Mouse (Mus musculus) midbrain, embryonic 10.5 days (tissue): ENCODE results near the gene Wfdc17. TPM values are rescaled to one million over a fixed set of nuclear protein-coding genes. Genes with fewer than 3 reads are reported as not detected.

Source experiments
- DNase-seq: peaks from one replicate; pipeline ENCODE4 v3.0.0-alpha.2; 2017; ENCODE audit warnings: low spot score
- H3K27ac ChIP-seq: fragments of 300-500 bp; sonication (generic); replicated peaks from 2 replicates; pipeline ENCODE4 v1.5.1; 2016; ENCODE audit warnings: mild to moderate bottlenecking
- H3K27me3 ChIP-seq: fragments of 300-500 bp; sonication (generic); 2 replicates; pipeline ENCODE4 v1.6.1; 2016; ENCODE audit warnings: low read depth, mild to moderate bottlenecking; ENCODE audit not compliant: poor library complexity, severe bottlenecking
- H3K36me3 ChIP-seq: fragments of 300-500 bp; sonication (generic); 2 replicates; pipeline ENCODE4 v1.6.1; 2016; ENCODE audit warnings: mild to moderate bottlenecking, moderate library complexity
- H3K4me1 ChIP-seq: fragments of 300-500 bp; sonication (generic); 2 replicates; pipeline ENCODE4 v1.6.1; 2016
- H3K4me3 ChIP-seq: fragments of 300-500 bp; sonication (generic); 2 replicates; pipeline ENCODE4 v1.5.1; 2016; ENCODE audit warnings: mild to moderate bottlenecking, moderate library complexity
- H3K9me3 ChIP-seq: fragments of 300-500 bp; sonication (generic); replicated peaks from 2 replicates; pipeline ENCODE4 v1.6.1; 2016; ENCODE audit warnings: mild to moderate bottlenecking
- WGBS: fragments of 180-500 bp; shearing (Covaris S2); methylation state at CpG from one replicate; pipeline ENCODE4 v1.1.7; 2016; 5-methylcytosine and 5-hydroxymethylcytosine counted together
- polyA plus RNA-seq: library from polyadenylated mRNA; unstranded; fragments of >200 nt; fragmentation: Nextera tagmentation; extraction: Ambion mirVana; gene quantifications from 2 replicates; pipeline ENCODE4 v1.2.1, GENCODE M21; 2016

Wfdc17 gene
- polyA plus RNA-seq, 1 experiment from 2014 or later, result not detected

DNA sequence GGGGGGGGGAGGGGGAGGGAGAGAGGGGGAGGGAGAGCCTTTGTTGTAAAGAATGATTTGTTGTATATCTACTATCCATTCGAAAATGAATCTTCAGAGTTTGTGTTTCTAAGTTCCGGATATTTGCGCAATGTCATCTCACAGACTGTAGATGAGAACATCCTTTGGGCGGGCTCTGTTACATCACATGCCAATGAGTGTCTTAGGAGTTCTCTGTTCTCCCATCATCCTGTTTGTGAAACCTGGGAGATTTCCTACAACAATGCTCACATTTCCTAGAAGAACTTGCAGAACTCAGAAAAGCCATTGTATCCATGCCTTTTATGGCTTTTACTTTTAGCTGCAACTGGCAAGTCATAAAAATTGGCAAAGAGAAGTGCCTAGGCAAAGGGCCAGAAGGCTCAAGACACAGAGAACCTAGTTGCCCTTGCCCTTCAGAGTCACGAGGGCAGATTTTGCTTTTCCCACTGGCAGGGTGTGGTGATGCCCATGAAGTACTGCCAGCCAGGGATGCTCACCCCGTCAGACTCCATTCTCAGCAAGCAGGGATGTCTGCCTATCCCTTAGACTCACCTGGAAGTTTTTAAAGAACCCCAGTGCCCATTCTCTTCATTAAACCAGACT lies 13.4 kb downstream of the Wfdc17 start:
- Histone ChIP-seq H3K4me1 (no peaks in the 10 kb centered on the region), H3K27ac (no peak overlapping the region), H3K4me3 (no peak overlapping the region), H3K27me3 (no peaks in the 10 kb centered on the region), H3K36me3 (no peaks in the 10 kb centered on the region), H3K9me3 (no peaks in the 10 kb centered on the region)
- no peak for DNase-seq
- 89% methylated on average over 6 of the region's 6 CpGs for WGBS

DNA sequence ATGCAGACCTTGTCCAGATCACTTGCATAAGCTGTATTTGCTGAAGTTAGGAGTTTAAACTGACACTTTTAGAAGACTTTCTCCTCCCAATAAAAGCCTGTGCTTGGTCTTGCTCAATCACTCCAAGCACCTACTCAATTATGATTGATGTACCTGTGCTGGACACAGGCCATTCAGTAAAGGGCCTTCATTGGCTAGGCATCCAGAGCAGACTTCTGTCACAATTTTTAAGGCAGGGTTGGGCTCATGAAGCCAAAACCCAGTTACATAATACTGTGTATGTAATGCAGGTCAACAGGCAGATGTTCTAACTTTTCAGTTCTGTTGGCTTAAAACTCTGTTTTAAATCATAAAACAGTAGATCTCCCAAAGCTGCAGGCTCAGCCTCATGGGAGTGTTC lies 17.0 kb downstream of the Wfdc17 start:
- no peaks in the 10 kb centered on the region for H3K9me3 ChIP-seq
- no peaks in the 10 kb centered on the region for H3K27me3 ChIP-seq
- DNase-seq, result no peak
- H3K36me3 ChIP-seq, result no peaks in the 10 kb centered on the region
- H3K4me1 ChIP-seq, result no peaks in the 10 kb centered on the region
- no peak overlapping the region for H3K4me3 ChIP-seq
- H3K27ac ChIP-seq, result no peak overlapping the region

DNA sequence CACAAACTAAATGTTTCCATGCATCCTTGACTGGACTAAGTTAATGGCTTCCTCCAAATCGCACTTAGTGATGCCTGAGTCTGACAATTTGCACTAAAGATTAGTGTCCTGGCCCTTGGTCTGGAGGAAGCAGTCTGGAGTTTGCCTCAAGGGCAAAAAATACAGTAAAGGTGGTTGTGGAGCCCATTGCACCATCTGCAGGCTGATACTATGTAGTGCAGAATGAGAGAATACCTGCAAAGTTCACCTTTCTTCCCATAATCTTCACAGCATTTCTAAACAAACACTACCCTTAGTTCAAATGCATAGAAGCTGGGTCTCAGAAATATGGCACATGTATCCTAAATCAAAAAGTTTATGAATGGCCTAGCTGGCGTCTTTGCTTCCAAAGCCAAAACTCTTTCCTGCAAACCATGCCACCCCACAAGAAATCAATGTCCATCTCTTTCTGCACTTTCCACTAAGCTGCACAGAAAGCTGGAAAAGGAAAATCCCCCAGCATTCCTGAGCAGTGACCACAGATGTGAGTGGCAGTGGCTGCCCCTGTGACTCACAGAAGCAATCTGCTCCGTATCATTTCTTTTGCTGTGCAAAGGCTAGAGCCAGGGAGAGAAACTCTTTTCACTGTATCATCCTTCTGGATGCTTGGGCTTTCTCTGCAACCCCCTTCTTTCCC lies 25.1 kb downstream of the Wfdc17 start:
- H3K4me1 ChIP-seq, result no peaks in the 10 kb centered on the region
- no peak overlapping the region for H3K4me3 ChIP-seq
- H3K9me3 ChIP-seq, result no peaks in the 10 kb centered on the region; the same call in 1 of the 2 replicates
- H3K36me3 ChIP-seq, result no peaks in the 10 kb centered on the region
- DNase-seq, result no peak
- 74% methylated on average over 3 of the region's 3 CpGs for WGBS
- H3K27ac ChIP-seq, result no peak overlapping the region
- no peaks in the 10 kb centered on the region for H3K27me3 ChIP-seq

DNA sequence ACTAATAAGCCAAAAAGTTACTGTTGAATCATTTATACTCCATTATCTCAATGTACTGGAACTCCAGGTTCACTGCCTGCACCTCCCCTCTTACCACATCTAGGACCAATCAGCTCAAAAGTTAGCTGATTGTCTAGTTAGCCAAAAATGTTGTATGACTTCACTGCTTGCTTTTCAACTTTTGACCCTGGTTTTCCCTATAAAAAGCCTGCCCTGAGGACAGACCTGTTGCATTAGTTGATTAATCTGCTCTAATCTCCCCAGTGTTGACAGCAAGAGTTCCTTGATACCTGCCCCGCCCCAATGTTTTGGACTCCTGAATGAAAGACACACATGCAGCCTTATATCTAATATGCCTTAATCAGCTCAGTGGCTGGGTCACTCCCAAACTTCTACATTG lies 27.3 kb downstream of the Wfdc17 start:
- H3K9me3 ChIP-seq, result no peaks in the 10 kb centered on the region; the same call in 1 of the 2 replicates
- H3K4me3 ChIP-seq, result no peak overlapping the region
- DNase-seq, result no peak
- WGBS, result 94% methylated on average over 1 of the region's 1 CpGs
- H3K4me1 ChIP-seq, result no peaks in the 10 kb centered on the region
- no peak overlapping the region for H3K27ac ChIP-seq
- no peaks in the 10 kb centered on the region for H3K27me3 ChIP-seq
- H3K36me3 ChIP-seq, result no peaks in the 10 kb centered on the region

DNA sequence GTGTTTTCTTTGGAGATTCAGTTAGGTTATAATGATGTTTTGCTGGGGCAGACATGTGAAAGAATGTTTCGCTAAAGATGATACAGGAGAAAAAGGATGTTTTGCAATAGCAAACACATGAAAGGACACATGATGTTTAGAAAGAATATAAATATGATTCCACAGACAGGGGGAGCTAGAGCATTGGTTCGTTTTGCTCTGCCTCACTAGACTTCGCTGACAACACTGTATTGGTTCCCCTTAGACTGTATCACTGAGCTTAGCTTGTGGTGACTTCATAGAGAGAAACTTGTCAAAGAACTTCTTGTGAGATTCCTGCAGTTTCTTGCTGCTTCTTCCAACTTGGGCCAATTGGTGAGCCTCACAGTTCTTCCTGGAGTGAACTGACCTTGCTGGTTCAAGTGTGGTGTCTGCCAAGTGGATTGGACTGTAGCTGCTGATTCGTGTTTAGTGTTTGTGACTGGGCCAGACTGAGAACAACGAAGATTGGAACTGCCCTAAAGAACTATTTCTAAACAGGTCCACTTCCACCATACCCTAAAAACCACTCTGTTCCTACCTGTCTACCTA lies 29.4 kb downstream of the Wfdc17 start:
- Histone ChIP-seq H3K4me3 (no peak overlapping the region), H3K27me3 (no peaks in the 10 kb centered on the region), H3K9me3 (no peaks in the 10 kb centered on the region; the same call in 1 of the 2 replicates), H3K36me3 (no peaks in the 10 kb centered on the region), H3K4me1 (no peaks in the 10 kb centered on the region), H3K27ac (no peak overlapping the region)
- DNase-seq, result no peak
- WGBS, result 84% methylated on average over 5 of the region's 5 CpGs

DNA sequence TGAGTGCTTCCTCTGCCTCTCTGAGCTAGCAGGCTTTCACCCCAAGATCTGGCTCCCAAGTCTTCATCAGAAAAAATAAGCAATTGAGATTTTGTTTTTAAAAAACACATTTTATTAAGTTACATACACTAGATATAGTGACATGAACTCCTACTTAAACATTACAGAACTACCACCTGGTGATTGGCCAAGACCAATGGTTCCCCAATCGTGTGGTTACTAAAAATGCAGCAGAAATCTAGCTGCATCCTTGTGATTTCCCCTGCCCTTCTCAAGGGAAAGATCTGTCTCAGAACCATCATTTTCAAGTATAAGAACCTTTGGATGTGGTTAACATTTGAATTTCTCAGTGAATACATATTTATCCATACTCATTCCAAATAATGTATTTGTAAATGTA lies 30.4 kb downstream of the Wfdc17 start:
- no peak for DNase-seq
- Histone ChIP-seq H3K27me3 (no peaks in the 10 kb centered on the region), H3K36me3 (no peaks in the 10 kb centered on the region), H3K4me3 (no peak overlapping the region), H3K4me1 (no peaks in the 10 kb centered on the region), H3K27ac (no peak overlapping the region), H3K9me3 (no peaks in the 10 kb centered on the region; the same call in 1 of the 2 replicates)
- 84% methylated on average over 1 of the region's 1 CpGs for WGBS

DNA sequence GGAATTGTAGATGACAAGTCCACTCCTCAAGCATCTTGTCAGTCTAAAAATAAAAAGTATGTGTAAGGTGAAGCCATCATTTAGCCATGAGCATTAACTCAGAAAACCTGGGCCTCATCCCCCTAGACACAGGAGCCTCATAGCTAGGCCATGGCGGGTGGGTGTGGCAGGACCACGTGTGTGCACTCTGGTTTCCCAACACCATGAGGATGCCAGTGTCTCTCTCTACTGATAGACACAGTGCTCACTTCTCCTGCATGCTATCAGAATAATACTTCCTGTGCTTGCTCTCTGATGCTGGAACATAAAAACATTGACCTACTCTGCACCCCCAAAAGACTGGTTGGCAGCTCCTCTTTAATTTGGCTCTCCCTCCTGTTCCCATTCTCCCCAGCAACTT lies 32.1 kb downstream of the Wfdc17 start:
- 73% methylated on average over 2 of the region's 2 CpGs for WGBS
- Histone ChIP-seq H3K4me1 (no peaks in the 10 kb centered on the region), H3K27me3 (0 out of 2 replicates have a peak, but pooled peaks cover 2% of the 10 kb centered on the region), H3K36me3 (no peaks in the 10 kb centered on the region), H3K4me3 (no peak overlapping the region), H3K27ac (no peak overlapping the region), H3K9me3 (no peaks in the 10 kb centered on the region; the same call in 1 of the 2 replicates)
- no peak for DNase-seq

DNA sequence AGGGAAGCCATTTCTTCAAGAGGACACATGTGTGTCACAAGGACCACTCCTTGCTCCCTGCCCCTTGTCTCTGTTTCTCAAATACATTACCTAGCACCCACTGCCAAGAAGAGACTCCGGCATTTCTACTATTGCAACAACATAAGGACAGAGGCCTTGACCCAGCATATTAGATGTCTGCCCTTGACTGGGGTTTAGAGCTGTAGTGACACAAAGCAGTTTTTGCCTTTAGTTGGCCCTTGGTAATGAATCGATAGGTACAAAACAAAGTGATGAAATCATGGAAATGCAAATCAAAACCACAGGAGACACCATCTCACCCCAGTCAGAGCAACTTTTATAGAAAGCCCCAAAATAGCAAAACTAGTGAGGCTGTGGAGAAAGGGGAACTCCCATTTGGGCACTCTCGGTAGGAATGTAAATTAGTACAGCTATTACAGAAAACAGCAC lies 33.3 kb downstream of the Wfdc17 start:
- H3K4me3 ChIP-seq, result no peak overlapping the region
- DNase-seq, result no peak
- H3K9me3 ChIP-seq, result no peaks in the 10 kb centered on the region; the same call in 1 of the 2 replicates
- H3K36me3 ChIP-seq, result no peaks in the 10 kb centered on the region
- WGBS, result 85% methylated on average over 3 of the region's 3 CpGs
- H3K27ac ChIP-seq, result no peak overlapping the region
- 0 out of 2 replicates have a peak, but pooled peaks cover 6% of the 10 kb centered on the region for H3K27me3 ChIP-seq
- H3K4me1 ChIP-seq, result no peaks in the 10 kb centered on the region

DNA sequence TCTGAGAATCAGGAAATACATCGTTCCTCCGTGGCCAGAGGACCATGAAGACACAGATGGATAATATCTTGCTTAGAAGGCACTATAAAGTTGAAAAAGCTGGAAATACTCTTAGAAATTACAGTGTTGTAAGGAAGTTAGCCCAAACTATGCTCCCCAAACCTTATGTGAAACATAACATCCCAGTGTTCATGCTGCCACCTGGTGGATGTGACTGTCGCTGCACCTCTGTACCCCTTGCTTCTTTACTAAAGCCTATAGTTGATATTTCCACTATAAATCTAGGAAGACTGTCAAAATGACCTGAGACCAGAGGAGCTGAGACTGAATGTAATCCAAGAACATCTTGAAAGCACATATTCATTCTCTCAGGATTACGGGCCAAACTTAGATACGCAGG lies 35.5 kb downstream of the Wfdc17 start:
- Histone ChIP-seq H3K9me3 (no peaks in the 10 kb centered on the region; the same call in 1 of the 2 replicates), H3K4me3 (no peak overlapping the region), H3K36me3 (no peaks in the 10 kb centered on the region), H3K4me1 (no peaks in the 10 kb centered on the region), H3K27ac (no peak overlapping the region), H3K27me3 (0 out of 2 replicates have a peak, but pooled peaks cover 6% of the 10 kb centered on the region)
- WGBS, result 23% methylated on average over 5 of the region's 5 CpGs
- peak; percentile 52 for DNase-seq

DNA sequence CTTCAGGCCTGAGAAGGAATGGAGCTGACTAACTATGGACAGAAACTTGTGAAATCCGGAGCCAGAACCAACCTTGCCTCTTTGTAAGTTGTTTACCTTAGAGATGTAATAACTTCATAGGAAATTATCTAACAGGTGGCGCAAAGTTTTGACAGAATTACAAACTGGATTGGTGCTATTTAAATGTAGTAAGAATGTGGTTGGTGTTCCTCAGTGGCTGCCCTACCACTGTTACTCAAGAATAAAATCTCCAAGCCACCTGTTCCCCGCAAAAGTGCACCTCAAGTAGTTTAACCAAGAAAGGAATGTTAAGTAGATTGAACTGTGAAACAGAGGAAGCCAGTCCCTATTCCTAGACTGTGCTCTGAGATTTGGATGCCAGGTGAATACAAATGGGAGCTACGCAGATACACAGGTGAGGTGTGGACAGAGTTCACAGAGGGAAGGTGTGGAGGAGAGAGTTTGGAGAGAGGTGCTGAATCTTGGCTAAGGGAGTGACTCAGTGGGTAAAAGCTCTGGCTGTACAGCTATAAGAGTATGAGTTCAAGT lies 36.7 kb downstream of the Wfdc17 start:
- Histone ChIP-seq H3K27ac (no peak overlapping the region), H3K36me3 (no peaks in the 10 kb centered on the region), H3K27me3 (0 out of 2 replicates have a peak, but pooled peaks cover 6% of the 10 kb centered on the region), H3K4me1 (no peaks in the 10 kb centered on the region), H3K9me3 (no peaks in the 10 kb centered on the region), H3K4me3 (no peak overlapping the region)
- DNase-seq, result no peak
- WGBS, result 79% methylated on average over 4 of the region's 4 CpGs

DNA sequence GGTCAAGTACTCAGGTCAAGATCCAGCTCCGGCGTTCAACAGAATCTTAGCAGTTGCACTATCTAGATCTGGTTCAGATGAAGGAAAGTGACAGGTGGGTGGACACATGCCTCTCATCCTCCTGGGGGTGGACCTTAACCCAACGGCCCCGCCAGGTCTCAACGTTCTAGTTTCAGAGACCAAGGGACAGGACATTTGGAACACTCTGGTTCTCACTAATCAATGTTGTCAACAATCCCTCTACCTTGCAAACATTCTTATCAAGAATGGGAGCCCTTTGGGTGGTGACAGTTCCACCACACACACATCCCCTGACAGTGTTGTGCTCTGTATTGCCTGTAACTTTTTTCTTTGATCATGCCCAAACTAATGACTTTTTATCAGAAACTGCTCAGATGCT lies 38.0 kb downstream of the Wfdc17 start:
- Histone ChIP-seq H3K4me1 (no peaks in the 10 kb centered on the region), H3K4me3 (no peak overlapping the region), H3K27ac (no peak overlapping the region), H3K36me3 (no peaks in the 10 kb centered on the region), H3K9me3 (no peaks in the 10 kb centered on the region), H3K27me3 (0 out of 2 replicates have a peak, but pooled peaks cover 6% of the 10 kb centered on the region)
- WGBS, result 81% methylated on average over 5 of the region's 5 CpGs
- DNase-seq, result no peak

DNA sequence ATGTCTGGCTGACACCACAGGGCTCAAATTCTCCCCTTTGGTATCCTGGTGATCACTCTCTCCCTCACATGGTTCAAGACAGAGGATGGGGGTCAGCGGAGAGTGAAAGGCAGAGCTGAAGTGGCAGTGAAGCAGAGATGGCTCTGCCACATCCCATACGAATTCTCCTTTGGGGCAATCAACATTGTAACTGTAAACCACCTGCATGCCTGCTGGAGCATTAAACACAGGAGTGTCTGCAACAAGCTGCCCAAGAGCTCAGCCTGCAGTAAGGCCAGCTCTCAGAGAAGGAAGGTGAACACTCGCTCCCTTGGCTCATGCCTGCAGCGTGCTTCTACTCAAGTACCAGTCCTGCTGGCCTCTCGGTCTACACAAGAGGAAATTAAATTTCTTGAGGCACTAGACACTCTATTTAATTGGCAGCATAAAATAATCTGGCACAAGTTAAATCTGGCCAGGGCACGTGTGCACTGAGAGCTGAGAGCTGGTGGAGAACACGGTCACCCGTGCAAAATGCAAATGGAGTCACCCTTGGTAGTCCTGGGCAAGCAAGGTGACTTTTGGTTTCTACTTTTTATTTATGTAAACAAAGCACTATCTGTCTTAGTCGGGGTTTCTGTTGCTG lies 39.1 kb downstream of the Wfdc17 start:
- H3K4me3 ChIP-seq, result no peak overlapping the region
- no peak overlapping the region for H3K27ac ChIP-seq
- H3K9me3 ChIP-seq, result no peaks in the 10 kb centered on the region
- peaks cover 14% of the 10 kb centered on the region for H3K27me3 ChIP-seq
- 83% methylated on average over 9 of the region's 9 CpGs for WGBS
- H3K36me3 ChIP-seq, result no peaks in the 10 kb centered on the region
- H3K4me1 ChIP-seq, result no peaks in the 10 kb centered on the region
- no peak for DNase-seq
